Mouse (Mus musculus) thymus, adult 2 months (tissue): ENCODE data around the gene Fgfr2. TPM values are rescaled to one million over a fixed set of nuclear protein-coding genes. Genes with fewer than 3 reads are reported as not detected.

Experiments used
- DNase-seq: peaks from one replicate; pipeline ENCODE4 v3.0.0; 2021
- H3K27ac ChIP-seq: fragments of 200-500 bp; 2 replicates; pipeline ENCODE4 v1.5.1; 2012; ENCODE audit warnings: low read length, control low read depth; ENCODE audit not compliant: control insufficient read depth, insufficient read depth
- H3K27me3 ChIP-seq: fragments of 200-500 bp; 2 replicates; pipeline ENCODE4 v1.6.1; 2012; ENCODE audit warnings: mild to moderate bottlenecking, low read length, moderate library complexity, mixed read lengths; ENCODE audit not compliant: control insufficient read depth, insufficient read depth
- H3K36me3 ChIP-seq: fragments of 200-500 bp; 2 replicates; pipeline ENCODE4 v1.6.1; 2012; ENCODE audit warnings: mild to moderate bottlenecking, low read length, moderate library complexity; ENCODE audit not compliant: control insufficient read depth, insufficient read depth
- H3K4me1 ChIP-seq: fragments of 200-500 bp; replicated peaks from 2 replicates; pipeline ENCODE4 v1.6.1; 2012; ENCODE audit warnings: low read length; ENCODE audit not compliant: control insufficient read depth, insufficient read depth
- H3K4me3 ChIP-seq: fragments of 200-500 bp; 2 replicates; pipeline ENCODE4 v1.5.1; 2012; ENCODE audit warnings: mild to moderate bottlenecking, low read length, control low read depth, moderate library complexity; ENCODE audit not compliant: control insufficient read depth, insufficient read depth
- CTCF ChIP-seq: fragments of 200-500 bp; IDR thresholded peaks from 2 replicates; pipeline ENCODE4 v1.5.1; 2012; ENCODE audit warnings: mild to moderate bottlenecking, control low read depth, low read length, moderate library complexity, borderline replicate concordance; ENCODE audit not compliant: control insufficient read depth, poor library complexity, insufficient read depth; ENCODE audit errors: extremely low read depth
- POLR2A ChIP-seq: fragments of 200-500 bp; IDR thresholded peaks from 2 replicates; pipeline ENCODE4 v1.6.1; 2012; ENCODE audit warnings: mild to moderate bottlenecking, low read length, control low read depth, moderate library complexity; ENCODE audit not compliant: control insufficient read depth, poor library complexity, insufficient read depth; ENCODE audit errors: extremely low read depth
- WGBS: fragments of 180-500 bp; shearing (Covaris S2); methylation state at CpG from one replicate; pipeline ENCODE4 v1.1.7; 2018; 5-methylcytosine and 5-hydroxymethylcytosine counted together
- polyA plus RNA-seq: library from polyadenylated mRNA; depleted of rRNA; stranded (reverse); fragments of >200 nt; gene quantifications from 2 replicates; pipeline ENCODE4 v1.2.3, GENCODE M21; 2012

Fgfr2 gene
- polyA plus RNA-seq, 1 experiment = 12.1 TPM

DNA sequence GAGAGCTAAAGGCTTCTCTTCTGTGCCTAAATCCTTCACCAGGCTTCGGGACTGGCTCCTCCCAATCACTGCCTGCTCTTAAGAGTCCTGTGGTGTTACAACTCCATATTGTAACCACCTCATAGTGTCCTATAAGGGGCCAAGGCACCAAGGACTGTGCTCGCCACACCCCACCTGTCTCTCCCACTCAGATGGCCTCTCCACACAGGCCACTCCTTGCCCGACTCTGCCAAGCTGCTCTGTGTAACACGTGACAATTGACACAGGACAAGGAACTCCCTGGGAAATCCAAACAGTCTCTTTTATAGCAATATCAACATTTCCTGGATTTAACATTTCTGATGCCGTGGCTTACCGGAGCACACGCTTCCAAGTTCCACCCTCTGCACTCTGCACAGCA is 2876.7 kb downstream of the Fgfr2 start:
- no peaks in the 10 kb centered on the region for H3K27me3 ChIP-seq
- H3K4me1 ChIP-seq = no peaks in the 10 kb centered on the region
- no peak overlapping the region for H3K27ac ChIP-seq
- no peak overlapping the region for H3K4me3 ChIP-seq
- no peaks in the 10 kb centered on the region for H3K36me3 ChIP-seq
- WGBS = 80% methylated on average over 7 of the region's 7 CpGs
- TF ChIP-seq POLR2A = no peak
- TF ChIP-seq CTCF = no peak
- no peak for DNase-seq

DNA sequence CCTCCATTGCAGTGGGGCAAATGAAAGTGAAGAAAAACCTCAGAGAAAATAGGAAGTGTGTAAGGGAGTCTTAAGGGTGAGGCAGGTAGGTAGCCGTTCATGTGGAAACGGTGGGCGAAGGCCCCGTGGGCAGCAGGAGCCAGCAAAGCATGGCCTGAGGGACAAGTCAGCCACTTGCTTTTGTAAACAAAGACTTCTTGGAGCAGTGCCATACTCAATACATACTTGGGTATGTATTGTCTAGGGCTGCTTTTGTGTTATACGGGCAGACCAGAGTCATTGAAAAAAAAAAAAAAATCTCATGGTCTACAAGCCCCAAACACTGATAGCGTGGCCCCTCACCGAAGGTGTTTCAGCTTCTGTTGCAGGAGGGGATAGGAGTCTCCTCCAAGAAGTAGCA is 2878.6 kb downstream of the Fgfr2 start:
- Histone ChIP-seq H3K36me3 (no peaks in the 10 kb centered on the region), H3K27ac (no peak overlapping the region), H3K4me1 (no peaks in the 10 kb centered on the region), H3K4me3 (no peak overlapping the region), H3K27me3 (no peaks in the 10 kb centered on the region)
- DNase-seq = no peak
- 69% methylated on average over 7 of the region's 7 CpGs for WGBS
- TF ChIP-seq POLR2A = no peak
- TF ChIP-seq CTCF = no peak

DNA sequence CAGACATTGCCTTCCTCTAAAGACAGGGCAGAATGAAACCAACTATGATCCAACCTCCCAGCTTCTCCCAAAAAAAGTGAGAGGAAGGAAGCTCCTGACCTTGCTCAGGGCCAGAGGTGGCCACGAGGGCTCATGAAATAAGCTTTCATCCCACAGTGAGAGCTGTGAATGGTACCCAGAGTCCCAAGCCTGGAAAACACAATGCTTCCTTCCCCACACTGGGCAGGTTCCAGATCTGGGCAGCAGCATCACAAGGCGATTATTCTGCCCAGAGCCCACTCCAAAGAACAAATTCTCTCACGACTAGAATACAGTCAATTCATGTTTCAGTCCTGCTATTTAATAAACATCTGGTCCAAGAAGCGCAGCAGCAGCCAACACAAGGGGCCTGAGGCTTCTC is 2879.3 kb downstream of the Fgfr2 start:
- Histone ChIP-seq H3K4me1 (no peaks in the 10 kb centered on the region), H3K27me3 (no peaks in the 10 kb centered on the region), H3K4me3 (no peak overlapping the region), H3K36me3 (no peaks in the 10 kb centered on the region), H3K27ac (no peak overlapping the region)
- DNase-seq = no peak
- no peak for TF ChIP-seq CTCF
- TF ChIP-seq POLR2A = no peak
- WGBS = 72% methylated on average over 4 of the region's 4 CpGs

DNA sequence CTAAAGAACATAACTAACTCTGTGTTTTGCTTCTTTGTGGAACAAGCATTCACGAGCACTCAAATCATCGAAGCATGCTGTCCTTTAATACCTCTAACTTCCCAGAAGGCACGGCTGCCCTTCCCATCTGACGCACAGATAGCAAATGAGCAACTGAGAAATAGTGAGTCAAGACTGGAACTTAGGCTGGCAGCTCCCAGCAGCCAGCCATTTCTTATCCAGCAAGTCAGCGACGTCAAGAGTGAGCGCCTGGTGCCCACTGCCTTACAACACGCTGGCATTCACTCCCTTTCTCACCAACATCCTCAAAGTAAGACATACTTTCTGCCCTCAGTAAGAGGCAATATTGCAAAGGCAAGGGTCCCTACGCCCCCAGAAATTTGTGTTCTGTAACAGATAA is 2883.0 kb downstream of the Fgfr2 start:
- no peak for DNase-seq
- 91% methylated on average over 9 of the region's 9 CpGs for WGBS
- Histone ChIP-seq H3K27me3 (no peaks in the 10 kb centered on the region), H3K4me1 (no peaks in the 10 kb centered on the region), H3K36me3 (no peaks in the 10 kb centered on the region), H3K4me3 (no peak overlapping the region), H3K27ac (no peak overlapping the region)
- TF ChIP-seq CTCF = no peak

GRCm38 (mm10) chr7:130237244-130237643 is 2885.9 kb downstream of the Fgfr2 start:
- Histone ChIP-seq H3K36me3 (no peaks in the 10 kb centered on the region), H3K27ac (no peak overlapping the region), H3K4me3 (no peak overlapping the region), H3K27me3 (no peaks in the 10 kb centered on the region), H3K4me1 (no peaks in the 10 kb centered on the region)
- no peak for DNase-seq
- WGBS = 85% methylated on average over 5 of the region's 5 CpGs
- TF ChIP-seq POLR2A (no peak), CTCF (no peak)

DNA sequence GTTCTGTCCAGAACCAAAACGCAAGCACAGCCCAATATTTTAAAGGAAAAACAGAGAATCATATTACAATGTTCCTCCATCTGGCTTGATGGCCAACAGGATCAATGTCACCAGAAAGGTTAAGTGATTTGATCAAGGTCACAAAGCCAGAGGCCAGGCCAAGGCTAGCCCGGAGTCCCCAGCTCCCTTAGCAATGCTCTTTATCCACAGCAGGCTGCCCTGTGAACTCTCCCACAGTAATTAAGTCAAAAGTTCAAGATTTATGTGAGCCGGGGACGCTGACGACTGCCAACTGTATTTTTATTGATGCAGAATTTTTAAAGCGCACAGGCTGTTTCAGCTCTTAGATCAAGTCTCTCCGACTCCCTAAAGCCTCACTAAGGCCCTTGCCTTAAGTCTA is 2889.4 kb downstream of the Fgfr2 start:
- Histone ChIP-seq H3K4me3 (no peak overlapping the region), H3K27ac (no peak overlapping the region), H3K27me3 (no peaks in the 10 kb centered on the region), H3K36me3 (no peaks in the 10 kb centered on the region), H3K4me1 (no peaks in the 10 kb centered on the region)
- TF ChIP-seq CTCF (no peak), POLR2A (no peak)
- DNase-seq = no peak
- WGBS = 92% methylated on average over 7 of the region's 7 CpGs

- Histone ChIP-seq H3K4me1 (no peaks in the 10 kb centered on the region), H3K4me3 (no peak overlapping the region), H3K36me3 (no peaks in the 10 kb centered on the region), H3K27ac (no peak overlapping the region), H3K27me3 (no peaks in the 10 kb centered on the region)
- DNase-seq = no peak
- WGBS = 91% methylated on average over 4 of the region's 4 CpGs
- no peak for TF ChIP-seq CTCF
- no peak for TF ChIP-seq POLR2A
Observed at GRCm38 (mm10) chr7:130230034-130230433, 2893.1 kb downstream of the Fgfr2 start.
